Mouse (Mus musculus) hindbrain, embryonic 11.5 days (tissue): ENCODE measurements around the gene Atat1. TPM values are rescaled to one million over a fixed set of nuclear protein-coding genes. Genes with fewer than 3 reads are reported as not detected.

Experiments
- ATAC-seq: fragments of 200-750 bp; cut with Nextera tagmentation; 2 replicates; pipeline ENCODE4 v1.8.0; 2017; ENCODE audit warnings: mild to moderate bottlenecking, moderate TSS enrichment, moderate library complexity; ENCODE audit not compliant: low FRiP score
- DNase-seq: peaks from one replicate; pipeline ENCODE4 v3.0.0-alpha.2; 2015; ENCODE audit warnings: low spot score
- H3K27ac ChIP-seq: fragments of 300-500 bp; sonication (generic); 2 replicates; pipeline ENCODE4 v1.5.1; 2014; ENCODE audit warnings: mild to moderate bottlenecking, low read depth, low read length
- H3K27me3 ChIP-seq: fragments of 300-500 bp; sonication (generic); 2 replicates; pipeline ENCODE4 v1.6.1; 2014; ENCODE audit warnings: mild to moderate bottlenecking, low read length, moderate library complexity, mixed read lengths; ENCODE audit not compliant: control insufficient read depth, insufficient read depth
- H3K36me3 ChIP-seq: fragments of 300-500 bp; sonication (generic); 2 replicates; pipeline ENCODE4 v1.6.1; 2014; ENCODE audit warnings: mild to moderate bottlenecking, low read length, moderate library complexity, mixed read lengths; ENCODE audit not compliant: control insufficient read depth, insufficient read depth
- H3K4me1 ChIP-seq: fragments of 300-500 bp; sonication (generic); replicated peaks from 2 replicates; pipeline ENCODE4 v1.6.1; 2014; ENCODE audit warnings: low read length, mixed read lengths; ENCODE audit not compliant: control insufficient read depth, insufficient read depth
- H3K4me2 ChIP-seq: fragments of 300-500 bp; sonication (generic); replicated peaks from 2 replicates; pipeline ENCODE4 v1.6.1; 2014; ENCODE audit warnings: mild to moderate bottlenecking, low read depth, low read length
- H3K4me3 ChIP-seq: fragments of 300-500 bp; sonication (generic); 2 replicates; pipeline ENCODE4 v1.5.1; 2014; ENCODE audit warnings: low read depth, low read length
- H3K9ac ChIP-seq: fragments of 300-500 bp; sonication (generic); 2 replicates; pipeline ENCODE4 v1.6.1; 2014; ENCODE audit warnings: low read depth, low read length
- H3K9me3 ChIP-seq: fragments of 300-500 bp; sonication (generic); 2 replicates; pipeline ENCODE4 v1.6.1; 2016; ENCODE audit warnings: low read length; ENCODE audit not compliant: control insufficient read depth
- WGBS: fragments of 180-500 bp; shearing (Covaris S2); extraction: QIAGEN DNeasy Blood & Tissue Kit; methylation state at CpG from one replicate; pipeline ENCODE4 v1.1.7; 2014; 5-methylcytosine and 5-hydroxymethylcytosine counted together
- polyA plus RNA-seq: library from polyadenylated mRNA; unstranded; fragments of >200 nt; fragmentation: Nextera tagmentation; extraction: Ambion mirVana; gene quantifications from 2 replicates; pipeline ENCODE4 v1.2.1, GENCODE M21; 2014

The Atat1 gene
- polyA plus RNA-seq, 1 experiment from 2014 or later = 243 TPM

DNA sequence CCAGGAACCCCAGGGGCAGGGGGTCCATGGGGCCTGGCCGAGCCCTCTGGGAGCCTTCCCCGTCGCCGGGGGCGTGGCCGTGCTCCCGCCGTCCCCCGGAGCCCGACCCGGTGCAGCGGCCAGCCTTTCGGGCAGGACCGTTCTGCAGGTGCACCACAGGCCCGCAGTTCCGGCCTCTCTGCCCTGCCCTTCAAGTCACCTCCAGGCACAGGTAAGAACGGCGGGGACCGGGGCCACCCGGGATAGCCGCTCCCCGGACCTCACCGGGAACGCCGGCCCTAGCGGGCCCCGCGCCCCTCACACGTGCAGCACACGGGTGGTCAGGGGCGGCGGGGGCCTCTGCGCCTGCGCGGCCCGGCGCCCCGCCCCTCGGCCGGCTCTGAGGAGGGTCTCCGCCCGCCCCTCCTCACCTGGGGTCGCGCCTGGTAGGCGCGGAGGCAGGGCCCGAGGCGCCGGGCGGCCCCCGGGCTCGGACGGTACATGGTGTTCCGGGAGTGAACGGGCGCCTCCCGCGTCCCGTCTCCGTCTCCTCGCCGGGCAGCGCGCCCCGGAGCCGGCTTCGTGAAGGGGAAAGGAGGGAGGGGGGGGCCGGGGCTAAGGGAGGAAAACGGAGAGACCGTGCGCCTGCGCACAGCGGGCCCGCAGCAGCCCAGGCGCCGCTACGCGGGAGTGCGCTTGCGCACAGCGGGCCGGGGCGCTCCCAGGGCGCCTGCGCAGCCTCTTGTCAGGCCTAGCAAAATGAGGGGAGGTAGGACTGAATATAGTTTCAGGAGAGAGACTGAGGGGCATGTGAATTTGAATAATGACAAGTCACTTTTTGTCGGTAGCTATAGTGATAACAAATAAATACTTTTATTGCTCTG is 12.9 kb downstream of the Atat1 start, which contains the start of gene 2310061I04Rik:
TSS of gene 2310061I04Rik (minus strand) at position 651 of the 863 bp plus-strand sequence.
- Histone ChIP-seq H3K27ac (peak within 1 kb of the TSS; percentile 94), H3K4me2 (peak within 1 kb of the TSS; percentile 99), H3K27me3 (no peaks in the 10 kb centered on the region), H3K9me3 (no peaks in the 10 kb centered on the region), H3K4me3 (peak within 1 kb of the TSS; percentile 78), H3K36me3 (no peaks in the 10 kb centered on the region; the same call in 1 of the 2 replicates), H3K9ac (peak within 1 kb of the TSS; percentile 84), H3K4me1 (peaks cover 3% of the 10 kb centered on the region; the same call in 1 of the 2 replicates)
- WGBS = under 1% methylated on average over 57 of the region's 86 CpGs
- ATAC-seq (peak; percentile 95), DNase-seq (peak; percentile 98)

DNA sequence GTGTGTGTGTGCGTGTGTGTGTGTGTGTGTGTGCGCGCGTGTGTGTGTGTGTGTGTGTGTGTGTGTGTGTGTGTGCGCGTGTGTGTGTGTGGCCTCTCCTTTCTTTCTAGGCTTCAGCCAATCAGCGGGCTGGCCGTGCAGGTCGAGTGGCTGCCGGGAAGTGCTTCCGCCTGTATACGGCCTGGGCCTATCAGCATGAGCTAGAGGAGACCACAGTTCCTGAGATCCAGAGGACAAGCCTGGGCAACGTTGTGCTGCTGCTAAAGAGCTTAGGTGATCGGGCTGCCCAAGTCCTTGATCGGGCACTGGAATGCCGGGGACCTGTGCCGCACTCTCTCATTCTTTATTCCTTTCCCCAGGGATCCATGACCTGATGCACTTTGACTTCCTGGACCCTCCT is 22.1 kb downstream of the Atat1 start:
- 94% methylated on average over 10 of the region's 17 CpGs for whole genome bisulfite sequencing
- no peak for DNase-seq
- no peaks in the 10 kb centered on the region for H3K27me3 ChIP-seq
- H3K4me1 ChIP-seq = no peaks in the 10 kb centered on the region
- ATAC-seq = no peak
- H3K4me3 ChIP-seq = no peak overlapping the region
- no peaks in the 10 kb centered on the region for H3K9me3 ChIP-seq
- H3K36me3 ChIP-seq = peaks cover 12% of the 10 kb centered on the region; the same call in 1 of the 2 replicates
- H3K9ac ChIP-seq = no peak overlapping the region
- no peak overlapping the region for H3K27ac ChIP-seq
- no peak overlapping the region for H3K4me2 ChIP-seq

DNA sequence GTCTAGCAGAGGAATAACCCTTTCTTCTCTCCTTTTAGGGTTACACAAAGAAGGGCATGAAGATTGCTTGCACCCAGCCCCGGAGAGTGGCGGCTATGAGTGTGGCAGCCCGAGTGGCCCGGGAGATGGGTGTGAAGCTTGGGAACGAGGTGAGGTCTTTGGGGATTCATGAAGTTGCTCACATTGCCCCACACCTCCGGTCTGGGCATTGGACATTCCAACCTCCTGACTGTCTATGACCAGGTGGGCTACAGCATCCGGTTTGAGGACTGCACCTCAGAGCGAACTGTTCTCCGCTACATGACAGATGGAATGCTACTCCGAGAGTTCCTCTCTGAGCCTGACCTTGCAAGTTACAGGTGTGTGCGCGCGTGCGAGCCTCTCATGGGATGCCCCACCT is 26.1 kb downstream of the Atat1 start:
- 92% methylated on average over 14 of the region's 14 CpGs for WGBS
- Histone ChIP-seq H3K9ac (no peak overlapping the region), H3K9me3 (no peaks in the 10 kb centered on the region), H3K4me2 (no peak overlapping the region), H3K4me1 (peaks cover 3% of the 10 kb centered on the region; the same call in 1 of the 2 replicates), H3K27ac (no peak overlapping the region), H3K27me3 (no peaks in the 10 kb centered on the region), H3K36me3 (peaks cover 13% of the 10 kb centered on the region; the same call in 1 of the 2 replicates), H3K4me3 (no peak overlapping the region)
- no peak for DNase-seq
- ATAC-seq = no peak

GRCm38 (mm10) chr17:35882924-35883323 is 27.0 kb downstream of the Atat1 start:
- DNase-seq (no peak), ATAC-seq (no peak)
- Histone ChIP-seq H3K27ac (no peak overlapping the region), H3K9me3 (no peaks in the 10 kb centered on the region), H3K36me3 (peaks cover 10% of the 10 kb centered on the region; the same call in 1 of the 2 replicates), H3K4me3 (no peak overlapping the region), H3K27me3 (no peaks in the 10 kb centered on the region), H3K4me1 (peaks cover 3% of the 10 kb centered on the region; the same call in 1 of the 2 replicates), H3K4me2 (no peak overlapping the region), H3K9ac (no peak overlapping the region)
- 93% methylated on average over 17 of the region's 17 CpGs for WGBS

GRCm38 (mm10) chr17:35879245-35880057 is 30.4 kb downstream of the Atat1 start, which contains the start of gene Dhx16:
Gene Dhx16 (plus strand): TSS chr17:35879819.
- WGBS = 5% methylated on average over 66 of the region's 66 CpGs
- H3K9me3 ChIP-seq = no peaks in the 10 kb centered on the region
- no peaks in the 10 kb centered on the region for H3K27me3 ChIP-seq
- peak; percentile 93 for ATAC-seq
- H3K36me3 ChIP-seq = 0 out of 2 replicates have a peak, but pooled peaks cover 3% of the 10 kb centered on the region
- H3K9ac ChIP-seq = peak within 1 kb of the TSS; percentile 87
- H3K4me2 ChIP-seq = peak within 1 kb of the TSS; percentile 77
- peak within 1 kb of the TSS; percentile 95 for H3K4me3 ChIP-seq
- H3K27ac ChIP-seq = peak within 1 kb of the TSS; percentile 65; the same call in 1 of the 2 replicates
- DNase-seq = peak; percentile 99
- H3K4me1 ChIP-seq = peaks cover 3% of the 10 kb centered on the region; the same call in 1 of the 2 replicates

GRCm38 (mm10) chr17:35874721-35875120 is 35.2 kb downstream of the Atat1 start:
- Histone ChIP-seq H3K4me2 (no peak overlapping the region), H3K4me1 (0 out of 2 replicates have a peak, but pooled peaks cover 3% of the 10 kb centered on the region), H3K9me3 (peaks cover 5% of the 10 kb centered on the region; the same call in 1 of the 2 replicates), H3K27me3 (no peaks in the 10 kb centered on the region), H3K27ac (no peak overlapping the region), H3K4me3 (no peak overlapping the region), H3K36me3 (peaks cover 5% of the 10 kb centered on the region), H3K9ac (no peak overlapping the region)
- no peak for DNase-seq
- WGBS = 92% methylated on average over 6 of the region's 6 CpGs
- ATAC-seq = no peak

GRCm38 (mm10) chr17:35873774-35874519 is 35.9 kb downstream of the Atat1 start:
- H3K4me3 ChIP-seq = no peak overlapping the region
- no peak overlapping the region for H3K9ac ChIP-seq
- no peak overlapping the region for H3K4me2 ChIP-seq
- H3K9me3 ChIP-seq = peaks cover 5% of the 10 kb centered on the region; the same call in 1 of the 2 replicates
- H3K36me3 ChIP-seq = peaks cover 5% of the 10 kb centered on the region
- WGBS = 32% methylated on average over 21 of the region's 21 CpGs
- DNase-seq (peak; percentile 91), ATAC-seq (peak; percentile 49; the same call in 1 of the 2 replicates)
- H3K27ac ChIP-seq = no peak overlapping the region
- H3K4me1 ChIP-seq = 0 out of 2 replicates have a peak, but pooled peaks cover 3% of the 10 kb centered on the region
- no peaks in the 10 kb centered on the region for H3K27me3 ChIP-seq
